Mouse (Mus musculus) kidney, adult 2 months (tissue): ENCODE results near the gene Ugcg.

Experiments used
- CTCF ChIP-seq: fragments of 200-500 bp; conservative IDR thresholded peaks from 2 replicates; pipeline ENCODE4 v1.5.1; 2011; ENCODE audit warnings: low read depth, mild to moderate bottlenecking, control low read depth, low read length, moderate library complexity, mixed read lengths; ENCODE audit not compliant: insufficient read depth, insufficient read length
- POLR2A ChIP-seq: fragments of 200-500 bp; IDR thresholded peaks from one replicate; pipeline ENCODE4 v1.6.1; 2011; ENCODE audit warnings: low read depth, low read length, control low read depth

DNA sequence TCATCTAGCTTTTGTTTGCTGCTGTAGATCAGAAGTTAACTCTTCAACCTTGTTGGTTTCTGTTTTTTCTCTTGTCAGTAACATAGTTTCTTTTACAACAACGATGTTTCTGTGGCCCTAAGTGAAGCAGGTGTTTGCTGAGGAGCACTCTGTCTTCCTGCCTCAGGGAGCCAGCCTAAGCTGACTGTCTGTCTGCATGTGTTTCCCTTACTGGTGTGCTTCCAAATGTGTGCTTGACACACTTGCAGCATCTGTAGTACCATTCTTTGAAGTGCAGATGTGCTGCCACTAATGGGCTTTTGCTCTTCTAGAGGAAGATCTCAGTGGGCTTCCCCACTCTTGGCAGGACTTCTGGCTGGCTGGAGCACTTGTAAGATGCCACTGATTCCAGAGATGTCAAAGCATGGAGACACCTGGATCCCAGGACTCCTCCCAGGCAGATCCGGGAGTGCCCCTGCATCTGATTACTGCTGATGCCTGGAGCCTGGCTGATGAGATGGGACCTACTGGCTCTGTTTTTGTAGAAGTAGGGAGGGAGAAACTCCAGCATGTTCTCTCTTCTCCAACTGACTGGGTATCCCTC, 16.8 kb downstream of the Ugcg start:
- no peak for TF ChIP-seq CTCF
- no peak for TF ChIP-seq POLR2A
